Mouse (Mus musculus): Measurements from ENCODE around the gene Crls1.

- TF ChIP-seq CTCF (IDR thresholded peaks at IDR 0.05; ENCODE audit: extremely low read depth, insufficient read depth, low read length) (no peak), POLR2A (IDR thresholded peaks at IDR 0.05; ENCODE audit: extremely low read depth, insufficient read depth, low read length) (no peak)
These were observed 34.6 kb downstream of the Crls1 start, which contains the start of gene Lrrn4 for GRCm38 (mm10) chr2:132880844-132881645.

Measured in cortical plate, adult 2 months (tissue).